Mouse (Mus musculus) C2C12 (cell line): ENCODE data around the gene Fabp3. TPM values are rescaled to one million over a fixed set of nuclear protein-coding genes. Genes with fewer than 3 reads are reported as not detected.

ENCODE experiments used
- H3K27me3 ChIP-seq: one replicate; pipeline ENCODE4 v1.6.1; 2011; ENCODE audit not compliant: control insufficient read depth, insufficient read depth, insufficient read length
- H3K36me3 ChIP-seq: one replicate; pipeline ENCODE4 v1.6.1; 2011; ENCODE audit not compliant: control insufficient read depth, insufficient read depth
- H3K4me3 ChIP-seq: one replicate; pipeline ENCODE4 v1.5.1; 2011; ENCODE audit warnings: mild to moderate bottlenecking, control low read depth; ENCODE audit not compliant: poor library complexity, insufficient read depth, severe bottlenecking
- H3K79me2 ChIP-seq: one replicate; pipeline ENCODE4 v1.6.1; 2011; ENCODE audit not compliant: control insufficient read depth, insufficient read depth
- H3K79me3 ChIP-seq: one replicate; pipeline ENCODE4 v1.6.1; 2011; ENCODE audit warnings: low read depth, control low read depth
- H3ac ChIP-seq: one replicate; pipeline ENCODE3; 2011; ENCODE audit warnings: low read depth; ENCODE audit not compliant: control insufficient read depth, insufficient read length
- CEBPB ChIP-seq: IDR thresholded peaks from one replicate; pipeline ENCODE4 v1.6.1; 2011; ENCODE audit warnings: low read depth, mild to moderate bottlenecking, control low read depth, moderate library complexity
- CTCF ChIP-seq: IDR thresholded peaks from one replicate; pipeline ENCODE4 v1.5.1; 2011; ENCODE audit not compliant: control insufficient read depth, insufficient read depth, insufficient read length
- FOSL1 ChIP-seq: IDR thresholded peaks from one replicate; pipeline ENCODE4 v1.8.0; 2011; ENCODE audit warnings: mild to moderate bottlenecking, low read length; ENCODE audit not compliant: poor library complexity, insufficient read depth, severe bottlenecking
- MAX ChIP-seq: IDR thresholded peaks from one replicate; pipeline ENCODE4 v1.6.1; 2011; ENCODE audit warnings: mild to moderate bottlenecking, control low read depth
- MYOD1 ChIP-seq: IDR thresholded peaks from one replicate; pipeline ENCODE4 v1.6.1; 2011; ENCODE audit warnings: low read depth; ENCODE audit not compliant: control insufficient read depth, insufficient read length
- MYOG ChIP-seq: IDR thresholded peaks from one replicate; pipeline ENCODE4 v1.6.1; 2011; ENCODE audit not compliant: control insufficient read depth, insufficient read length; ENCODE audit errors: extremely low read depth
- USF1 ChIP-seq: IDR thresholded peaks from one replicate; pipeline ENCODE4 v1.6.1; 2011; ENCODE audit warnings: low read depth, mild to moderate bottlenecking, control low read depth, moderate library complexity
- polyA plus RNA-seq: library from polyadenylated mRNA; unstranded; fragments of >200 nt; fragmentation: generic; extraction: Trizol; gene quantifications from one replicate; pipeline ENCODE4 v1.2.1, GENCODE M21; 2012; ENCODE audit warnings: missing spikeins

The Fabp3 gene
- polyA plus RNA-seq, 1 experiment, result 14.5 TPM

DNA sequence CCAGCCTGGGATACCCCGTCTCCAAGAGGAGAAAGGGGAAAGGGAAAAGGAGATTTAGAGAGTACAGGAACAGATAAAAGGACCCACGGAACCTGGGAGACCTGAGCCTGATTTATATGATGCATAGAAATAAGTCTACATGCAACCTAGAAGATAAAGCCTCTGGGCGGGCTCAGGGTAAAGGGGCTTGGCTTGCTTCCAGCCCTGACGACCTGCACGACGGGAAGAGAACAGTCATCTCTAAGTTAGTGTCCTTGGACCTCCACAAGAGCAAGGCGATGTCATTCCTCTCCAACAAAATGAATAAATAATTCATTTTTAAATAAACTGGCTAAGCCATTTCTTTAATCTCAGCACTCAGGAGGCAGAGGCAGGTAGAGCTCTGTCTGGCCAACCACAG, 14.2 kb downstream of the Fabp3 start:
- Histone ChIP-seq H3K79me3 (no peaks in the 10 kb centered on the region), H3K79me2 (no peaks in the 10 kb centered on the region), H3K27me3 (no peaks in the 10 kb centered on the region), H3ac (no peak overlapping the region), H3K4me3 (no peak overlapping the region), H3K36me3 (peaks cover 21% of the 10 kb centered on the region)
- TF ChIP-seq CEBPB (no peak), USF1 (no peak), MYOG (no peak), MAX (no peak), MYOD1 (no peak), CTCF (no peak), FOSL1 (no peak)

DNA sequence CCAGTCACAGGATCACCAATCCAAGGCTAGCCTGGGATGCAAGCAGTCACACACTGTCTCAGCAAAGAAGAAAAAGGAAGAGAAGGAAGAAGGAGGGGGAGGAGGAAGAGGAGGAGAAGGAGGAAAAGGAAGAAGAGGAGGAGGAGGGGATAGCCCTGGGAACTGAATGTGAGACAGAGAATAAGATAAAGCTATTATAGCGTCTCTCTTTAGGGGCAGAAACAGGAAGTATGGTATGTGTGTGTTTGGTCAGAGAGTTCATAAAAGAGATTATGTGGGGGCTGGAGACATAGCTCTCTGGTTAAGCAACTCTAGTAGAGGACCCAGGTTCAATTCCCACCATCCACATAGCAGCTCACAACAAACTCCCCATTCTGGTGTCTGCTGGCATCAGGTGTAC, 14.8 kb downstream of the Fabp3 start:
- Histone ChIP-seq H3K36me3 (peaks cover 21% of the 10 kb centered on the region), H3K79me3 (no peaks in the 10 kb centered on the region), H3K79me2 (no peaks in the 10 kb centered on the region), H3K27me3 (no peaks in the 10 kb centered on the region), H3ac (no peak overlapping the region), H3K4me3 (no peak overlapping the region)
- TF ChIP-seq MYOG, result no peak
- TF ChIP-seq FOSL1, result no peak
- TF ChIP-seq CEBPB, result no peak
- no peak for TF ChIP-seq MYOD1
- no peak for TF ChIP-seq CTCF
- no peak for TF ChIP-seq USF1
- no peak for TF ChIP-seq MAX

DNA sequence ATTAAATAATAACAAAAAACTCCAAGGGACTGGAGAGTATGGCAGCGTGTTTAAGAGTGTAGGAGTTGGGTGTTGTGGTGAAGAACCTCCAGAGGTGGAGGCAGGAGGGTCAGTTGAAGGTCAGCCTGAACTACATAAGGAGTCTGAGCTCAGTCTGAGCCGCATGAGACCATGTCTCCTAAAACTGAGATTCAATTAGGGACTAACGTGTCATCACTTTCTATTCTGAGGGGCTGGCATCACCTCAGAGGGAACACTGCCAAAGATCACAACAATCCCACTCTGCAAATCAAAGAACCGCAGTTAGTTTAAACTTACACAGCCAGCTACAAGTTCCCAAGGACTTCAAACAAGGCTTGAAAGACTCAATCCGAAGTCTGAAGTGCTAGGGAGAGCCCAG, 15.2 kb downstream of the Fabp3 start:
- peaks cover 21% of the 10 kb centered on the region for H3K36me3 ChIP-seq
- no peaks in the 10 kb centered on the region for H3K79me2 ChIP-seq

DNA sequence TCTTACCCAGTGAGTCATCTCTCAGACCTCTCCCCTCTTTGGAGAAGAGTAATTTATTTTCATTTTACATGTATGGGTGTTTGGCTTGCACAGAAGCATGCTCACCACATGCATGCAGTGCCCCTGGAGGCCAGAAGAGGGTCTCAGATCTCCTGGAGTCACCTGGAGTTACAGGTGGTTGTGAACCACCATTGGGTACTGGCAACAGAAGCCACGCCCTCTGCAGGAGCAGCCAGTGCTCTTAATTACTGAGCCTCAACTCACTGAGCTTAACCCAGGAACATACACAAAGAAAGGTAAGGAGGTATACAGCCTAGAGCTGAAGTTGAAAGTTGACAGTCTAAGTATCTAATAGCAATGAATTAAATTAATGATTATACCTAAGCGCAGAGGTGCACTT, 17.1 kb downstream of the Fabp3 start:
- no peak overlapping the region for H3K4me3 ChIP-seq
- H3K79me2 ChIP-seq, result no peaks in the 10 kb centered on the region
- peaks cover 29% of the 10 kb centered on the region for H3K36me3 ChIP-seq
- H3ac ChIP-seq, result no peak overlapping the region
- no peaks in the 10 kb centered on the region for H3K27me3 ChIP-seq
- no peaks in the 10 kb centered on the region for H3K79me3 ChIP-seq
- TF ChIP-seq USF1, result no peak
- TF ChIP-seq CTCF, result no peak
- no peak for TF ChIP-seq MYOG
- no peak for TF ChIP-seq MAX
- no peak for TF ChIP-seq FOSL1
- TF ChIP-seq MYOD1, result no peak
- no peak for TF ChIP-seq CEBPB

More for the DNA sequence above, 15.2 kb downstream of the Fabp3 start:
- Histone ChIP-seq H3K79me3 (no peaks in the 10 kb centered on the region), H3K4me3 (no peak overlapping the region), H3K27me3 (no peaks in the 10 kb centered on the region), H3ac (no peak overlapping the region)
- no peak for TF ChIP-seq MYOD1
- TF ChIP-seq USF1, result no peak
- no peak for TF ChIP-seq CEBPB
- TF ChIP-seq MYOG, result no peak
- no peak for TF ChIP-seq MAX
- TF ChIP-seq FOSL1, result no peak
- no peak for TF ChIP-seq CTCF

DNA sequence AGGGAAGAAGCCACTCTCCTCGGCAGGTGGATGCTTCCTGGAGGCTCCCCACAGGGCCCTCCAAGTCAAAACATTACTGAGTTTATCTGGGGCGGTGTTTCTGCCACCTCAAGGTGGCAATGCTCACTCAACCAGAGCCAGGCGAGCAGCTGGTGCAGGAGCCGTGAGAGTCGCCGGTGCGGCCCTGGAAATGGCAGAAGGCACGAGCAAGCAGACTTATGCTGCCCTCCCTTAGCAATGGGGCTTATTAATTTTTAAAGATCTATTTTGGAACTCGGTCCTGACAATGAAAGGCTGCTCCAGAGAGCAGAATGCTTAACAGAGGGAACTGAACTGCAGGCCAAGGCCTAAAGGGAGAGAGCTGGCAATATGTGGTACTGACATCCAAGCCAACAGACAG, 19.0 kb downstream of the Fabp3 start:
- TF ChIP-seq CTCF (no peak), FOSL1 (no peak), MYOG (no peak), USF1 (no peak), MYOD1 (no peak), CEBPB (no peak), MAX (no peak)
- Histone ChIP-seq H3K4me3 (no peak overlapping the region), H3K79me3 (no peaks in the 10 kb centered on the region), H3ac (no peak overlapping the region), H3K27me3 (no peaks in the 10 kb centered on the region), H3K36me3 (peaks cover 34% of the 10 kb centered on the region), H3K79me2 (no peaks in the 10 kb centered on the region)

DNA sequence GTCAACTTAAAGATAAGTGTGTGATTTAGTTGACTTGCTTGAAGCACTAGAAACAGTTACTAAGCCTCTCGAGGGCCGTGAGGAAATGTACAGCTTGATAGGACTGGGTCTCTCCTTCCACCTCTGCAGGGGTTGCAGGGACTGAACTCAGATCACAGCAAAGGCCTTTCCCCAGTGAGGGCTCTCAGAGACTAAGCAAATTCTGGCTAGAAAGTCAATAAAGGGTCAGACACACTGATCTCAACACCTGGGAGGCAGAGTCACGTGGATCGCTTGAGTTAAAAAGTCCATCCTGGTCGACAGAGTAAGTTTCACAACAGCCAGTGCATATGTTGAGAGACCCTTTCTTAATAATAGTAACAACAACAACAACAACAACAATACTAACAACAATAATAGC, 27.5 kb downstream of the Fabp3 start:
- no peak overlapping the region for H3ac ChIP-seq
- H3K79me3 ChIP-seq, result no peaks in the 10 kb centered on the region
- H3K27me3 ChIP-seq, result no peaks in the 10 kb centered on the region
- TF ChIP-seq CTCF, result no peak
- TF ChIP-seq USF1, result no peak
- no peak for TF ChIP-seq MAX
- no peak for TF ChIP-seq CEBPB
- no peak for TF ChIP-seq FOSL1
- TF ChIP-seq MYOG, result no peak
- no peak for TF ChIP-seq MYOD1
- H3K36me3 ChIP-seq, result peaks cover 25% of the 10 kb centered on the region
- no peak overlapping the region for H3K4me3 ChIP-seq
- H3K79me2 ChIP-seq, result no peaks in the 10 kb centered on the region
